Mouse (Mus musculus) layer of hippocampus, adult 8-10 months (tissue): ENCODE measurements around the gene Nhsl1. TPM values are rescaled to one million over a fixed set of nuclear protein-coding genes. Genes with fewer than 3 reads are reported as not detected.

ENCODE experiments used
- DNase-seq, 2 experiments: peaks; one replicate each; pipeline ENCODE4 v3.0.0; 2022; ENCODE audit warnings: low spot score in 2 of 2
- total RNA-seq, 4 experiments: library from RNA; stranded (reverse); gene quantifications; 2 replicates each; pipeline ENCODE4 v1.2.4; 2022

The Nhsl1 gene
- total RNA-seq, 4 experiments from 2014 or later, result 40.7 to 45.2 (median 41.2) TPM

- DNase-seq, result no peak
Measured at GRCm38 (mm10) chr10:18341444-18342196, 22.8 kb downstream of the Nhsl1 start.

- no peak for DNase-seq
Measured at GRCm38 (mm10) chr10:18347231-18347630, 28.4 kb downstream of the Nhsl1 start.

GRCm38 (mm10) chr10:18350781-18351180 lies 32.0 kb downstream of the Nhsl1 start:
- DNase-seq, result no peak

- DNase-seq, result no peak
Measured at GRCm38 (mm10) chr10:18352937-18353336, 34.2 kb downstream of the Nhsl1 start.

GRCm38 (mm10) chr10:18354103-18354502 lies 35.3 kb downstream of the Nhsl1 start:
- no peak for DNase-seq

- DNase-seq, result no peak
Measured at GRCm38 (mm10) chr10:18356461-18356860, 37.7 kb downstream of the Nhsl1 start.

- DNase-seq, result no peak
Measured at GRCm38 (mm10) chr10:18357212-18357611, 38.4 kb downstream of the Nhsl1 start.

- DNase-seq, result no peak
Measured at GRCm38 (mm10) chr10:18358461-18358860, 39.7 kb downstream of the Nhsl1 start.

- DNase-seq, result peak; percentile 50 to 57
Measured at GRCm38 (mm10) chr10:18360175-18360574, 41.4 kb downstream of the Nhsl1 start.

- DNase-seq, result no peak
Measured at GRCm38 (mm10) chr10:18365432-18365831, 46.6 kb downstream of the Nhsl1 start.

- peak in 1 of 2 experiments; percentile 15 for DNase-seq
Measured at GRCm38 (mm10) chr10:18366697-18367096, 47.9 kb downstream of the Nhsl1 start.

GRCm38 (mm10) chr10:18368111-18368510 lies 49.3 kb downstream of the Nhsl1 start:
- no peak for DNase-seq

GRCm38 (mm10) chr10:18370475-18371286 lies 51.9 kb downstream of the Nhsl1 start:
- no peak for DNase-seq

GRCm38 (mm10) chr10:18371866-18372265 lies 53.1 kb downstream of the Nhsl1 start:
- DNase-seq, result no peak

- no peak for DNase-seq
Measured at GRCm38 (mm10) chr10:18375301-18375700, 56.5 kb downstream of the Nhsl1 start.

- DNase-seq, result no peak
Measured at GRCm38 (mm10) chr10:18384766-18385165, 66.0 kb downstream of the Nhsl1 start.

GRCm38 (mm10) chr10:18386224-18386623 lies 67.4 kb downstream of the Nhsl1 start:
- DNase-seq, result peak; percentile 48 to 71

GRCm38 (mm10) chr10:18388784-18389575 lies 70.2 kb downstream of the Nhsl1 start:
- DNase-seq, result peak; percentile 49 to 66

GRCm38 (mm10) chr10:18390004-18390403 lies 71.2 kb downstream of the Nhsl1 start:
- no peak for DNase-seq

- DNase-seq, result peak; percentile 37 to 71
Measured at GRCm38 (mm10) chr10:18391608-18392007, 72.8 kb downstream of the Nhsl1 start.

- DNase-seq, result no peak
Measured at GRCm38 (mm10) chr10:18392268-18392667, 73.5 kb downstream of the Nhsl1 start.

- no peak for DNase-seq
Measured at GRCm38 (mm10) chr10:18393740-18394139, 75.0 kb downstream of the Nhsl1 start.
